Mouse (Mus musculus) midbrain, embryonic 12.5 days (tissue): ENCODE measurements around the gene Gm20388. TPM values are rescaled to one million over a fixed set of nuclear protein-coding genes. Genes with fewer than 3 reads are reported as not detected.
A peak's percentile ranks its signal among the peaks of the same experiment; 100 is the strongest.

ENCODE experiments used
- ATAC-seq: fragments of 200-750 bp; cut with Nextera tagmentation; 2 replicates; pipeline ENCODE4 v1.8.0; 2017; ENCODE audit warnings: low read depth, moderate TSS enrichment, moderate library complexity; ENCODE audit not compliant: low FRiP score
- H3K27ac ChIP-seq: fragments of 300-500 bp; sonication (generic); replicated peaks from 2 replicates; pipeline ENCODE4 v1.5.1; 2016; ENCODE audit warnings: mild to moderate bottlenecking
- H3K27me3 ChIP-seq: fragments of 300-500 bp; sonication (generic); 2 replicates; pipeline ENCODE4 v1.6.1; 2016; ENCODE audit warnings: mild to moderate bottlenecking
- H3K36me3 ChIP-seq: fragments of 300-500 bp; sonication (generic); 2 replicates; pipeline ENCODE4 v1.6.1; 2016
- H3K4me1 ChIP-seq: fragments of 300-500 bp; sonication (generic); 2 replicates; pipeline ENCODE4 v1.6.1; 2016
- H3K4me2 ChIP-seq: fragments of 300-500 bp; sonication (generic); replicated peaks from 2 replicates; pipeline ENCODE4 v1.6.1; 2016; ENCODE audit warnings: mild to moderate bottlenecking, moderate library complexity
- H3K4me3 ChIP-seq: fragments of 300-500 bp; sonication (generic); 2 replicates; pipeline ENCODE4 v1.5.1; 2016; ENCODE audit warnings: mild to moderate bottlenecking
- H3K9ac ChIP-seq: fragments of 300-500 bp; sonication (generic); replicated peaks from 2 replicates; pipeline ENCODE4 v1.6.1; 2016; ENCODE audit warnings: mild to moderate bottlenecking, moderate library complexity
- H3K9me3 ChIP-seq: fragments of 300-500 bp; sonication (generic); 2 replicates; pipeline ENCODE4 v1.6.1; 2016; ENCODE audit warnings: mild to moderate bottlenecking
- WGBS: fragments of 180-500 bp; shearing (Covaris S2); methylation state at CpG from one replicate; pipeline ENCODE4 v1.1.7; 2016; 5-methylcytosine and 5-hydroxymethylcytosine counted together
- polyA plus RNA-seq: library from polyadenylated mRNA; unstranded; fragments of >200 nt; fragmentation: Nextera tagmentation; extraction: Ambion mirVana; gene quantifications from 2 replicates; pipeline ENCODE4 v1.2.1, GENCODE M21; 2016

Gm20388 gene
- polyA plus RNA-seq, 1 experiment from 2014 or later: not detected

DNA sequence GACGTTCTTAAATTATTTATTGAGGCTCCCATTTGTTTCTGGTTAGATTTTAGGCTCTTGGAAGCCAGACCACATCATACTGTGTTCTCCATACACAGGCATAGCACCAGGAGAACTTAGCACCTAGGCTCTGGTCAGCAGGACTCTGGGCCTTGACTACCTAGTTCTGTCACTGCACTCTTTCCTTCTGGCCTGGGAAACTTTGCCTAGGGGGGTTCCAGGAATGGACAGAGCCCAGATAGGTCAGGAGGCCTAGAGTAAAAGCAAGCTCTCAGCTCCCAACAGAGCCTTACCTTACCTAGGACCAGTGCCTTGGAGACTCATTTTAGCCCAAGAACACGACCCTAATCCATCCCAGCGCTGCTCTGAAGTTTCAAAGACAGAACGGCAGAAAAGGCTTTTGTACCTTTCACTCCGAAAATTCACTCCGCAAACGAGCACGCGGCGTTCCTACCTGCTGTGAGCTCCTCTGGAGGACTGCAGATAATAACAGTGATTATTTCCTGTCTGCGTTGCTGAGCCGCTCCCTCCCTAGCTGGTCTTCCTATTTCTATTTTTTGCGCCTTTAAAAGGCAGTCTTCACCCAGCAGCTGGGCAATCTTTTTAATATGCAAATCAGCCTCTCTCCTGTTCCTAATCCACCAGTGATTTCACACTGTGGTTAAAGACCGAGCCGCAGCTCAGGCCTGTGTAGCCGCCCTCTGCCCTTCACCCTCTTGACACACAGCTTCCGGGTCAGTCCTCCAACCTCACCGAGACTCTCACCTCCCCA, 3843.1 kb downstream of the Gm20388 start:
- peak; percentile 57 for ATAC-seq
- peaks cover 24% of the 10 kb centered on the region for H3K4me1 ChIP-seq
- WGBS: 4% methylated on average over 18 of the region's 18 CpGs
- peak overlapping the region; percentile 50 for H3K27ac ChIP-seq
- H3K27me3 ChIP-seq: 0 out of 2 replicates have a peak, but pooled peaks cover 5% of the 10 kb centered on the region
- H3K4me2 ChIP-seq: peak overlapping the region; percentile 39
- H3K9ac ChIP-seq: no peak overlapping the region
- H3K36me3 ChIP-seq: no peaks in the 10 kb centered on the region
- H3K4me3 ChIP-seq: 0 out of 2 replicates have a peak overlapping the region, but pooled peaks have one; percentile 1
- no peaks in the 10 kb centered on the region for H3K9me3 ChIP-seq

DNA sequence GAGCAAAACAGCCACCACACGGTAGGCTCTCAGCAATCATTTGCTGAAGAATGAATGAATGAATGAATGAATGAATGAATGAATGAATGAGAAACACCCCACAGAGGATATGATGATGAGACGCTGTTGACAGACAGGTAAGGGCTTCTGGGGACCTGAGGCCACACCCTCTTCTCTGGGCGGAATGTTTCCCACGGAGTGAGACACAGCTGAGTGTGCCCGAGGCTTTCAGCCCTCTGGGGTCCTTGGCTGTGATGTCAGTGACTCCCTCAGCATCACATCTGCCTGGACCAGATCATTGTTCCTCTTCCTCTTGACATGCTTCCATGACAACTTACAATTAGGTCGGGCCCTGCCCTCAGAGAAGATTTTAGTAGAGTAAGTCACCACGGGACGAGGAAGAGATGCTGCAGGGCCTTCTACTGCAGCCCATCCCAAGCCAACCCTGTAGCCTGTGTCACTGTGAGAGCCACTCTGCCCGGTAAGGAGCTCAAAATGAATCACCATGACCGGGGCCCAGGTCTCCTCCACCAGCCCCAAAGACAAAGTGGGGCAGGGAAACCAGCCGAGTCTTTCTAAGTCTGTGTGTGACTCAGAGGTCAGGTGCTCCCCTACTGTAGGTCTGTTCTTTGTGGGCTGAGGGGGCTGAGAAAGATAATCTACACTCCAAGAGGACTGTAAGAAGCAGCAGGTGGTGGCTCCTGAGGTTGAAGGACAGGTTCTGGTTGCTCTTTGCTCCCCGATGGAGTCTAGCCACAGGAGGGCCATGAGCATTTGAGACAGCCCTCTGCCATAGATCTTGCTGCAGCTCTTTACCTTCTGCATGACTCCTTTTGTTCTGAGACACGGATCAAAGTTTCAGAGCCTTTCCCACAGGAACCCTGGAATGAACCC, 3844.1 kb downstream of the Gm20388 start:
- WGBS: 73% methylated on average over 13 of the region's 13 CpGs
- Histone ChIP-seq H3K36me3 (no peaks in the 10 kb centered on the region), H3K9ac (no peak overlapping the region), H3K4me1 (peaks cover 27% of the 10 kb centered on the region), H3K4me3 (no peak overlapping the region), H3K4me2 (peak overlapping the region; percentile 39; the same call in 1 of the 2 replicates), H3K27ac (0 out of 2 replicates have a peak overlapping the region, but pooled peaks have one; percentile 50), H3K9me3 (no peaks in the 10 kb centered on the region), H3K27me3 (0 out of 2 replicates have a peak, but pooled peaks cover 5% of the 10 kb centered on the region)
- ATAC-seq: no peak

DNA sequence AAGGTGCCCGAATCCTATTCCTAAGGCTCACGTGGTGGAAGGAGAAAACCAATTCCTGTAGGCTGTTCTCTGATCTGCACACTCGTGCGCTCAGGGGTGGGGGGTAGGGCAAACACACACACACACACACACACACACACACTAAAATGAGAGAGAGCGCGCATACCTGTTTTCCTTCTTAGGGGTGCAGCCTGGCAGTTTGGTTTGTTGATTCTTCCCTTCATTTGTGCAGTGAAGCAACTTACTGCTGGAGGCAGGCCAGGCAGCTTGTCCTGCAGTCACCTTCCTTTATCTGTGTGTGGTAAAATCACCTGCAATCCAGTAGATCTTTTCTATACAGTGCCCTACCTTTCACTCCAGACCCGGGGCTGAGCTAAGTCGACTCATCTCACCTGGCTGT, 3846.3 kb downstream of the Gm20388 start:
- H3K4me2 ChIP-seq: no peak overlapping the region
- 88% methylated on average over 8 of the region's 8 CpGs for WGBS
- no peak overlapping the region for H3K9ac ChIP-seq
- H3K36me3 ChIP-seq: no peaks in the 10 kb centered on the region
- no peaks in the 10 kb centered on the region for H3K9me3 ChIP-seq
- H3K27ac ChIP-seq: no peak overlapping the region
- ATAC-seq: no peak
- no peak overlapping the region for H3K4me3 ChIP-seq
- H3K27me3 ChIP-seq: peaks cover 5% of the 10 kb centered on the region; the same call in 1 of the 2 replicates
- H3K4me1 ChIP-seq: peaks cover 46% of the 10 kb centered on the region

DNA sequence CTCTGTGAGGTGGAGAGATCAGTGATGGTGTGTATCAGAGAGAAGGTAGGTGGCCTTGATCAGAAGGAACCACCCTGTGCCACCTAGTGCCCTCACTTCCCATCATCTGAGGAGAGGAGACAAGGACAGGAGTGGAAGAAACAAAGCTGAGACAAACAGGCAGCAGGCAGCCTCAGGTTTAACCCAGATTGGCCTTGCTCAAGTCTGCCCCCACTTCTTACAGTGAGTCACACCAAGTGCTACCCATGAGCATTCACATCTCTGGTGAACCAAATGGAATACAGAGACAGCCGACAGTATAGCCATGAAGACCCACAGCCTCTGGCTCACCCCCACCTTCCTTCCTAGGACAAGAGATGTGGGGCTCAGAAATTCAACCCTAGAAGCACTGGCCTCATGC, 3848.3 kb downstream of the Gm20388 start:
- Histone ChIP-seq H3K36me3 (no peaks in the 10 kb centered on the region), H3K4me3 (no peak overlapping the region), H3K9ac (no peak overlapping the region), H3K4me2 (no peak overlapping the region), H3K27ac (no peak overlapping the region), H3K27me3 (peaks cover 13% of the 10 kb centered on the region; the same call in 1 of the 2 replicates), H3K9me3 (no peaks in the 10 kb centered on the region), H3K4me1 (peaks cover 37% of the 10 kb centered on the region)
- WGBS: 81% methylated on average over 1 of the region's 1 CpGs
- ATAC-seq: no peak

DNA sequence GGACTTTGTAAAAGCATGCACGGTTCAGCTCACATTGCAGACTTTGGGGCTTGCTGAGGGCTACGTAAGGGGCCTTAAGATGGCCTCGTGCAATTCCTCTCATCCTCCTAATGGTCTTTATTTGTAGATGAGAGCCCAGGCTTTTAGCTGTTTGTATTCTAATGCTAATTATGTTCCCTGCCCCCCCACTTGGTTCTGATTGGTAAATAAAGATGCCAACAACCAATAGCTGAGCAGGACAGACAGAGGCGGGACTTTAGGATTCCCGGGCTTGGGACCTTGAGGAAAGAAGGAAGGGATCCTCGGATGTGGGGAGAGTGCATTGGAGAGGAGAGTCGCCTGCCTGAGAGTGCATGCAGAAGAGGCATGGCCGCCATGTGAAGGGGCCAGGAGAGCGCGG, 3849.3 kb downstream of the Gm20388 start:
- WGBS: 3% methylated on average over 10 of the region's 10 CpGs
- Histone ChIP-seq H3K4me2 (peak overlapping the region; percentile 54), H3K9me3 (no peaks in the 10 kb centered on the region), H3K9ac (peak overlapping the region; percentile 37; the same call in 1 of the 2 replicates), H3K27me3 (peaks cover 13% of the 10 kb centered on the region; the same call in 1 of the 2 replicates), H3K4me3 (peak overlapping the region; percentile 29), H3K4me1 (peaks cover 27% of the 10 kb centered on the region), H3K36me3 (no peaks in the 10 kb centered on the region), H3K27ac (0 out of 2 replicates have a peak overlapping the region, but pooled peaks have one; percentile 15)
- ATAC-seq: peak; percentile 93

DNA sequence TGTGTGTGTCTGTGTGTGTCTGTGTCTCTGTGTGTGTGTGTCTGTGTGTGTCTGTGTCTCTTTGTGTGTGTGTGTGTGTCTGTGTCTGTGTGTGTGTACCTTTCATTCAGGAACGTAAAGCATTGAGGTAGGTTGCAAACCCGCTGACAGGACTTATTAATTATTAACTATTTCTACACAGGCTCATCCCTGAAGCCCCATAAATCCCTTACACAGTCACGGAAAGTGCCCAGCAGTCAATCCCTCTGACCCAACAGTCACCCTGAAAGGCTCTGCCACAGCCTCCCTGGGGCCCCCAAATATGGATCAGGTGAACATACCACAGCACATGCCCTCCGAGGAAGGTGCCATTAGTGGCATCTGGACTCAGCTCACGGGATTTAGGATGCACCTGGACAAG, 3849.9 kb downstream of the Gm20388 start:
- no peaks in the 10 kb centered on the region for H3K36me3 ChIP-seq
- 0 out of 2 replicates have a peak overlapping the region, but pooled peaks have one; percentile 37 for H3K9ac ChIP-seq
- H3K4me3 ChIP-seq: peak overlapping the region; percentile 29
- H3K4me2 ChIP-seq: peak overlapping the region; percentile 54
- H3K27me3 ChIP-seq: peaks cover 13% of the 10 kb centered on the region; the same call in 1 of the 2 replicates
- H3K9me3 ChIP-seq: no peaks in the 10 kb centered on the region
- ATAC-seq: no peak
- no peak overlapping the region for H3K27ac ChIP-seq
- WGBS: 55% methylated on average over 5 of the region's 5 CpGs
- H3K4me1 ChIP-seq: peaks cover 26% of the 10 kb centered on the region

DNA sequence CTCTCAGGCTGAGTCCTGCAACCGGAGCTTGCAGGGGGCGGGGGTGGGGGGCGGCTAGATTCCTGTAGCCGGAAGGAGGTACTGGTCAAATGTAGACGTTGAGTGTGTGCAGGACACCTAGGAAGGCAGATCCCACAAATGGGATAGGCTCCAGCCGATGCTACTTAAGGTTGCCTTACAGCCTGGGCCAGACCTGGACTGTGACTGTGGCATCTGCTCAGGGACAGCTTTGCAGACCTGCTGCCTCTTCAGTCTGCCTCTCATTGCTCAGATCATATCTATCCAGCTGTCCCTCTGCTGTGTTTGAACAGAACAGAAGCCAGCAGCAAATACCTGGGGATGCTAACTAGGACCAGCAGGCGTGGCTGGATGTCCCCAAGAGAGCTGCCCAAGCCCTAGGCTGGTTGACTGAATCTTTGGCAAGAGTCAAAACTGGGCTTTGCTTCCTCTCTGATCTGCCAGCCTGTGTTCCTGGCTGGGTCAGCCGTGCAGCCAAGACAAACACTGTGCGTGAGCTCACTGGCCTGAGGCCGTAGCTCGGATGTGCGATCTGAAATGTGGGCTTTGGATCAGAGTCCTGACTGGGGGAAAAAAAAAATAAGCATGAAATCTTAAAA, 3850.7 kb downstream of the Gm20388 start:
- Histone ChIP-seq H3K27ac (no peak overlapping the region), H3K27me3 (peaks cover 13% of the 10 kb centered on the region; the same call in 1 of the 2 replicates), H3K4me2 (no peak overlapping the region; the same call in 1 of the 2 replicates), H3K9ac (no peak overlapping the region), H3K4me1 (peaks cover 26% of the 10 kb centered on the region), H3K36me3 (no peaks in the 10 kb centered on the region), H3K4me3 (no peak overlapping the region), H3K9me3 (no peaks in the 10 kb centered on the region)
- WGBS: 50% methylated on average over 12 of the region's 12 CpGs
- ATAC-seq: no peak

DNA sequence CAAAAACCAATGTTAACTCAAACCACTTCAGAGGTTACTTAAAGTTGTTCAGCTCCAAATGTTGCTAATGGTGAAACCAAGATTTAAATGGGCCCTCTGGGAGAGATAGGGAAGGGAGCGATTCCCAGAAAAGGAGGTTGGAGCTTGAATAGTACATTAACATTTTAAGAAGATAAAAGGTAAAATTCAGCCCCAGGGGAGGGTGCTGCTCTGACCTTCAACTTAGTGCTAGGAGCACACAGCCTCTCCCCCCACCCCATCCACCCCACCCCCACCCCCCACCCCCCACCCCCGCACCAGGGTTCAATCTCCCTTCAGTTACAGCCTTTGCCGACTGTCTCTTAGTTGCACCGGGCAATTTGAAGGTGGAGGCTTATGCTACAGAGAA, 3851.2 kb downstream of the Gm20388 start:
- no peak overlapping the region for H3K9ac ChIP-seq
- no peak overlapping the region for H3K27ac ChIP-seq
- H3K4me2 ChIP-seq: no peak overlapping the region
- H3K4me3 ChIP-seq: no peak overlapping the region
- peaks cover 13% of the 10 kb centered on the region; the same call in 1 of the 2 replicates for H3K27me3 ChIP-seq
- 38% methylated on average over 3 of the region's 4 CpGs for WGBS
- ATAC-seq: no peak
- no peaks in the 10 kb centered on the region for H3K9me3 ChIP-seq
- H3K36me3 ChIP-seq: no peaks in the 10 kb centered on the region
- H3K4me1 ChIP-seq: peaks cover 26% of the 10 kb centered on the region

DNA sequence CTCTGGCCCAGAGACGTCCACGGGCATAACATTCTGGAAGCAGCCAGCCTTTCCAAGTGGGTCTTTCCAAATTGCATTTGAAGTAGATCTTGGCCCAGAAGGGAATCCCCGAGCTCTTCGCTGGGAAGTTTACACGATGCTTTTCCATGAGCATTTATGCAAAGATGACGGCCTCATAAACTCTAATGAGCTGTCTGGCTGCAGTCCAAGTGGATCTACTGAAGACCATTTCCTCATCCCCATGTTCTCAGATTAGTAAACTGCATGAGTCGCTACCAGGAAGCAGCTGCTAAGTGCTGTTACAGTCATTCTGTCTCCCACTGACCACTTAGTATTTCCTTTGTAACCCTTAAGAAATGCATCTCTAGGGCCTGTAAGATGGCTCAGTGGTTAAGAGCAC, 3852.7 kb downstream of the Gm20388 start:
- ATAC-seq: no peak
- H3K36me3 ChIP-seq: no peaks in the 10 kb centered on the region
- H3K27ac ChIP-seq: no peak overlapping the region
- peaks cover 15% of the 10 kb centered on the region for H3K27me3 ChIP-seq
- H3K4me1 ChIP-seq: peaks cover 26% of the 10 kb centered on the region
- no peak overlapping the region for H3K4me2 ChIP-seq
- no peak overlapping the region for H3K9ac ChIP-seq
- no peak overlapping the region for H3K4me3 ChIP-seq
- H3K9me3 ChIP-seq: no peaks in the 10 kb centered on the region
- WGBS: 87% methylated on average over 7 of the region's 7 CpGs

DNA sequence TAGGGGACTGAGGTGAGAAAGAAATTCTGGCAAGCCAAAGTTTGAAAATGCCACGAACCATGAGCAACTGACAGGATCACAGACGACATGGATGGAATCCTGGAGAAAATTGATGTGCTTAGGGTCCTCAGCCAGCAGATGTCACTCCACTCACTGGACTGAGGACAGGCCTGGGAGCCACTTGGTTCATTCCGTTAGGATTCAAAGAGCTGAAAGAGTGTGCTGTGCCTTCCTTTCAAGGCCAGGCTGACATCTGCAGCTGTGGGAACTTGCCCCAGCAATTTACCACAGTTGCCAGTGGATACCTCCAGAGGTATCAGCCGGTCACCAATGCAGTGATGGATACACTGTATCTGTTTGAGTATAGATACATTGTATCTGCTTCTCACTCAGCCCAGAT, 3854.0 kb downstream of the Gm20388 start:
- H3K4me1 ChIP-seq: peaks cover 24% of the 10 kb centered on the region
- H3K27me3 ChIP-seq: peaks cover 15% of the 10 kb centered on the region
- 34% methylated on average over 4 of the region's 4 CpGs for WGBS
- H3K9ac ChIP-seq: no peak overlapping the region
- H3K27ac ChIP-seq: no peak overlapping the region
- H3K4me3 ChIP-seq: no peak overlapping the region
- H3K36me3 ChIP-seq: no peaks in the 10 kb centered on the region
- no peak overlapping the region for H3K4me2 ChIP-seq
- no peak for ATAC-seq
- no peaks in the 10 kb centered on the region for H3K9me3 ChIP-seq

DNA sequence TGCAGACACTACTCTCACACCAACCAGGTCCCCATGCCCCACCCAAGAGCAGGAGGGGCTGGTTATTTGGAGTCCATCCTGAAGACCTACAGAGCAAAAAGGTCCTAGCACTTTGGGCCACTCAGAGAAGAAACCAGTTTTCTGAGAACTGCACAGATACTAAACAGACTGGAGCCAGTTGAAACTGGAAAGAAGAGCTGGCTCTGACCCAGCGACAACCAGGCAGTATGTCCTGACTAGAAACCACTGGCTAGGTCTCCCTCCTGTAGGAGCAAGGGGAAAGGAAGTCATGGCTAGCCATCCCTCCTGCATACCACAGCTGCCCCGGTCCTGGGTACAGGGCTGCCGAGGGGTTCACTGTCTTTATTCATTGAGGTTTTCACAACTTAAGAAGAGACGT, 3855.9 kb downstream of the Gm20388 start:
- WGBS: 87% methylated on average over 4 of the region's 4 CpGs
- no peaks in the 10 kb centered on the region for H3K9me3 ChIP-seq
- H3K36me3 ChIP-seq: no peaks in the 10 kb centered on the region
- H3K4me3 ChIP-seq: no peak overlapping the region
- peaks cover 6% of the 10 kb centered on the region for H3K4me1 ChIP-seq
- peaks cover 15% of the 10 kb centered on the region for H3K27me3 ChIP-seq
- ATAC-seq: no peak
- H3K9ac ChIP-seq: no peak overlapping the region
- no peak overlapping the region for H3K4me2 ChIP-seq
- H3K27ac ChIP-seq: no peak overlapping the region
